Mouse (Mus musculus): ENCODE results near the gene Abcg1. TPM values are rescaled to one million over a fixed set of nuclear protein-coding genes. Genes with fewer than 3 reads are reported as not detected.
A peak's percentile ranks its signal among the peaks of the same experiment; 100 is the strongest.

Abcg1 gene
- polyA plus RNA-seq, 1 experiment from 2014 or later, result 23.8 TPM

DNA sequence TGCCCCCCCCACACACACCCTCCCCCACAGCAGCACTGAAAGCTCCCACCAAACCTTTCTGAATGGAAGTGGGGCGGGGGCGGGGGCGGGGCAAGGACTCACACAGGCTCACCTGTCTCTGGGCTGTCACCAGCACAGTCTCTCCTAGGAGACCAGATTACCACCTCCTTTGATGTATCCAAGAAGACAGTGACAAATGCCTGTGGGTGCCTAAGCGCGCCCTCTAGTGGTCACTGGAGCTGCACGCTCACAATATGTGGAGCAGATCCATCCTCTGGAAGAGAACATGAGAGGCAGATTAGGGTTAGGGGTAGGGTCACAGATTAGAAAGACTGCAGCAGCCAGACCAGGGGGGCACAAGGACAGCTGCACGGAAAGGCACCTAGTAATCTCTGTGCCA lies 62.0 kb downstream of the Abcg1 start:
- no peaks in the 10 kb centered on the region for H3K36me3 ChIP-seq (replicated peaks)
- no peaks in the 10 kb centered on the region for H3K4me1 ChIP-seq
- peak; percentile 75 for ATAC-seq (replicated peaks)
- WGBS, result 4% methylated on average over 7 of the region's 7 CpGs
- no peak overlapping the region for H3K4me3 ChIP-seq
- no peak overlapping the region for H3K9ac ChIP-seq
- H3K27me3 ChIP-seq (replicated peaks), result no peaks in the 10 kb centered on the region
- no peaks in the 10 kb centered on the region for H3K9me3 ChIP-seq
- H3K4me2 ChIP-seq, result no peak overlapping the region
- no peak overlapping the region for H3K27ac ChIP-seq

DNA sequence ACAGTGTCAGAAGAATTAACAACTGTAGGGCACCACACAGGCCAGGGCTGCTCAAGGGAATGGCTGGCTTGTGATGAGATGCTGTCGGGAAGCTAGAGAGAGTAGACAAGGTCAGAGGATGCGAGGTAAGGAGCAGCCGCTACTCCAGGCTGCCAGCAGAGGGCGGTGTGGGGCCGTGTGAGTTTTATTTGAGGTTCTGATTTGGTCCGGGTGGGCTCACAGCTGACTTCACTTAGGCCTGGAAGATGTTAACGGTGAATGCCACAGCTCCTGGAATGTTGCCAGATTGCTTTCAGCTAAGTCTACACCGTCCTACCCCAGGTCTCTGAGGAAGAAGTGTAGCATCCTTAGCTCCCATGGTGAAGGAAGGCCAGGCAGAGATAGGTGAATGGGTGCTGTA lies 64.5 kb downstream of the Abcg1 start:
- no peak overlapping the region for H3K9ac ChIP-seq
- H3K4me3 ChIP-seq, result no peak overlapping the region
- no peak overlapping the region for H3K27ac ChIP-seq
- no peaks in the 10 kb centered on the region for H3K36me3 ChIP-seq (replicated peaks)
- ATAC-seq (replicated peaks), result no peak
- no peak overlapping the region for H3K4me2 ChIP-seq
- 10% methylated on average over 8 of the region's 8 CpGs for WGBS
- H3K4me1 ChIP-seq, result no peaks in the 10 kb centered on the region
- no peaks in the 10 kb centered on the region for H3K9me3 ChIP-seq
- H3K27me3 ChIP-seq (replicated peaks), result no peaks in the 10 kb centered on the region

DNA sequence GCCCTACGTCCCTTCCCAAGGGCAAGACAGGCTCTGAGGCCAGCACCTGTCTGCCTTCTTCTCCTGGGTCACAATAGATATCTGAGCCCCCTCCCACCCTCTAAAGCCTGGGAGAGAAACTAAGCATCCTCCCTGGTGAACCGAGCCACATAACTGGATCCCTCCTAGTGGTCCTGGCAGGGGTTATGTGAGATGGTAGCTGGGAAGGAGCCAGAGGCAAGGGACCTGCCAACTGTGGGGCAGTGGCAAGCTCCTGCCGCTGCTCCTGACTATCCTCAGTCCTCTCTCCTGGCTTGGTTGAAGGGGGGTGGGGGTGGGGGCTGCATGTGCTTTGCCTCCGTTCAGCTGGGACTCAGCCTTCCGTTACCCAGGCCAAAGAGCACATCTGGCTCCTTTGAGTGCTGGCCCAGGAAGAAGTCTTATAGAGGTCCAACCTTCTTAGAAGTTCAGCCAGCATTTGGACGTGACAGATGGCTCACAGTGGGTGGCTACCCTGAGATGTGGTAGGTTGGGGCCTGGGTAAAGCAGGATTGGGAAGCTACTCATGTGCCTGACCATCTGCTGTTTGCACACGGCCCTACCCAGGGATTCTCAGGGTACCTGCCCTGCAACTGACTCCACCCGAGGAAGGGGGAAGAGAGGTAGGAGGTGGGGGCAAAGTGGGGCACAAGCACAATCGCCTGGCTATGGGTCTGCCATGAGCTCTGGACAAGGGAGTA lies 68.2 kb downstream of the Abcg1 start:
- Histone ChIP-seq H3K27me3 (replicated peaks) (no peaks in the 10 kb centered on the region), H3K4me2 (no peak overlapping the region), H3K4me1 (no peaks in the 10 kb centered on the region), H3K4me3 (no peak overlapping the region), H3K9ac (no peak overlapping the region), H3K27ac (no peak overlapping the region), H3K9me3 (no peaks in the 10 kb centered on the region), H3K36me3 (replicated peaks) (no peaks in the 10 kb centered on the region)
- no peak for ATAC-seq (replicated peaks)
- WGBS, result 46% methylated on average over 9 of the region's 9 CpGs

- no peak overlapping the region for H3K9ac ChIP-seq
- no peak overlapping the region for H3K4me2 ChIP-seq
- 86% methylated on average over 9 of the region's 9 CpGs for WGBS
- H3K36me3 ChIP-seq (replicated peaks), result no peaks in the 10 kb centered on the region
- H3K4me1 ChIP-seq, result no peaks in the 10 kb centered on the region
- H3K9me3 ChIP-seq, result no peaks in the 10 kb centered on the region
- ATAC-seq (replicated peaks), result no peak
- H3K4me3 ChIP-seq, result no peak overlapping the region
- H3K27me3 ChIP-seq (replicated peaks), result no peaks in the 10 kb centered on the region
- no peak overlapping the region for H3K27ac ChIP-seq
These were observed 71.3 kb downstream of the Abcg1 start for GRCm38 (mm10) chr17:31128708-31129318.

GRCm38 (mm10) chr17:31129452-31129851 lies 72.0 kb downstream of the Abcg1 start, which contains the start of gene Tff3:
Gene Tff3, minus strand, starts transcription at chr17:31129646.
- H3K27me3 ChIP-seq (replicated peaks), result no peaks in the 10 kb centered on the region
- H3K9me3 ChIP-seq, result no peaks in the 10 kb centered on the region
- ATAC-seq (replicated peaks), result no peak
- H3K4me3 ChIP-seq, result no peak within 1 kb of the TSS
- H3K4me2 ChIP-seq, result no peak within 1 kb of the TSS
- no peak within 1 kb of the TSS for H3K9ac ChIP-seq
- no peak within 1 kb of the TSS for H3K27ac ChIP-seq
- no peaks in the 10 kb centered on the region for H3K4me1 ChIP-seq
- H3K36me3 ChIP-seq (replicated peaks), result no peaks in the 10 kb centered on the region
- WGBS, result 19% methylated on average over 2 of the region's 2 CpGs

DNA sequence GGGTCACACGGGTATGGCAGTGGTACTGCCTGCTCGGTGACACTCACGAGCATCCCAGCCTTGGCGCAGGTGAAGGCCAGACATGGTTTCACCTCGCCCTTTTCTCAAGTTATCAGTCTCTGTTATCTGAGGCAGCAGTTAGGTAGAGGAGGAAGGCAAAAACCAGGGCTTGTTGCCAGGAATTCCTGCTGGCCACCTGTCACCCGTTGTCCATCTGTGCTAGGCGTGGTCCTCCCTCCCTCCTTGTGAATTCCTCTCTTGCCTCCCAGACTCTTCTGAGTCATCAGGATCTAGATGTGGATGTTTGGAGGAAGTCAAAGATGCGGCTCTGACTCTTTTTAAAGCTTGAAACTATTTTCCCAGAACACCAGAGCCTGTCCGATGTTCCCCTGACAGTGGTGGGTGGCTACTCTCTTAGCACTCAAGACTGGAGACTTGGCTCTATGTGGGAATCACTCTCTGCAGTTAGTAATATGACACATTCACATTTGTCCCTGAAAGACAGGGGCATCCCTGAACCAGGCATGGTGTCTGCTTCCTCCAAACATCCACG lies 73.9 kb downstream of the Abcg1 start:
- H3K4me2 ChIP-seq, result no peak overlapping the region
- H3K27ac ChIP-seq, result no peak overlapping the region
- ATAC-seq (replicated peaks), result no peak

DNA sequence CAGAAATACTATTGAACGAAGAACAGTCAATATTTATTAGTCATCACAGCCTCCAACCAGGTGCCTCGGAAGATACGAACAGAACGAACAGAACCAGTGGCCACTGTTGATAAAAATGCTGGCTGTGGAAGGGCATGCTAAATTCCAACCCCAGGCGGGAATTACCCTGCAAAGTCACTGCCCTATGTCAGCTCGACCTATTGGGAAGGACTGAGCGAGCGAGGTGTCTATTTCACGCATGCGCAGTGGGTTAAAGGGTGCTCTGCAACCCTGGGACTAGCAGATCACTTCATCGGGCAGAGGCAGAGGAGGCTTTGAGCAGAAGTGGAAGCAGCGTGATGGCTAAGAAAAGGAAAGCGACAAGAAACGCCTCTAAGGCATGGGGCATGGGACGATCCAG lies 76.3 kb downstream of the Abcg1 start:
- ATAC-seq (replicated peaks), result no peak
- WGBS, result 83% methylated on average over 15 of the region's 15 CpGs

More for the DNA sequence above, 73.9 kb downstream of the Abcg1 start:
- H3K9ac ChIP-seq, result no peak overlapping the region
- no peaks in the 10 kb centered on the region for H3K9me3 ChIP-seq
- no peaks in the 10 kb centered on the region for H3K4me1 ChIP-seq
- 89% methylated on average over 10 of the region's 10 CpGs for whole genome bisulfite sequencing
- H3K4me3 ChIP-seq, result no peak overlapping the region
- no peaks in the 10 kb centered on the region for H3K27me3 ChIP-seq (replicated peaks)
- no peaks in the 10 kb centered on the region for H3K36me3 ChIP-seq (replicated peaks)

DNA sequence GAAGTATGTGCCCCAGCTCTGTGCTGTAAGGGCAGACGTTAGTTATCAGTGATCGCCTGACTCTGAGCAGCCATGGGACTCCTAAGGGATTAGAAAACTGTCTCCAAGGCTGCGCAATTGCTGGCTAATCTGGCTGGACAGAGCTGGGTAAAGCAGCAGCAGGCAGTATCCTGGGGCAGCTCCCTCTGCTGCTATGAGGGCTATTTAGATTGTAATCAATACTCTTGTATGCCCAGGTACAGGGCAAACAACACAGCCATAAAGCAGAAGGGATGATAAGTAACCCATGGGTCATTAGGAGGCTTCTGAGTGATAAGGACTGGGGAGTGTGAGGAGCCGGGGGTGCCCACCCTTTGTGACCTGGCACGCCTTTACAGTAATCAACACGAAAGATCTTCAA lies 77.4 kb downstream of the Abcg1 start:
- Histone ChIP-seq H3K4me3 (no peak overlapping the region), H3K27me3 (replicated peaks) (no peaks in the 10 kb centered on the region), H3K9me3 (no peaks in the 10 kb centered on the region), H3K27ac (no peak overlapping the region), H3K36me3 (replicated peaks) (no peaks in the 10 kb centered on the region), H3K4me2 (no peak overlapping the region), H3K4me1 (no peaks in the 10 kb centered on the region), H3K9ac (no peak overlapping the region)
- ATAC-seq (replicated peaks), result no peak
- 80% methylated on average over 6 of the region's 6 CpGs for whole genome bisulfite sequencing

More for the DNA sequence above, 76.3 kb downstream of the Abcg1 start:
- no peaks in the 10 kb centered on the region for H3K4me1 ChIP-seq
- H3K9ac ChIP-seq, result no peak overlapping the region
- H3K27ac ChIP-seq, result no peak overlapping the region
- H3K9me3 ChIP-seq, result no peaks in the 10 kb centered on the region
- H3K27me3 ChIP-seq (replicated peaks), result no peaks in the 10 kb centered on the region
- H3K36me3 ChIP-seq (replicated peaks), result no peaks in the 10 kb centered on the region
- no peak overlapping the region for H3K4me3 ChIP-seq
- no peak overlapping the region for H3K4me2 ChIP-seq

- 63% methylated on average over 3 of the region's 3 CpGs for WGBS
- Histone ChIP-seq H3K9me3 (no peaks in the 10 kb centered on the region), H3K4me1 (no peaks in the 10 kb centered on the region), H3K27me3 (replicated peaks) (no peaks in the 10 kb centered on the region), H3K4me2 (no peak overlapping the region), H3K36me3 (replicated peaks) (no peaks in the 10 kb centered on the region), H3K27ac (no peak overlapping the region), H3K9ac (no peak overlapping the region), H3K4me3 (no peak overlapping the region)
- ATAC-seq (replicated peaks), result no peak
These were observed 78.8 kb downstream of the Abcg1 start for GRCm38 (mm10) chr17:31136291-31136690.

DNA sequence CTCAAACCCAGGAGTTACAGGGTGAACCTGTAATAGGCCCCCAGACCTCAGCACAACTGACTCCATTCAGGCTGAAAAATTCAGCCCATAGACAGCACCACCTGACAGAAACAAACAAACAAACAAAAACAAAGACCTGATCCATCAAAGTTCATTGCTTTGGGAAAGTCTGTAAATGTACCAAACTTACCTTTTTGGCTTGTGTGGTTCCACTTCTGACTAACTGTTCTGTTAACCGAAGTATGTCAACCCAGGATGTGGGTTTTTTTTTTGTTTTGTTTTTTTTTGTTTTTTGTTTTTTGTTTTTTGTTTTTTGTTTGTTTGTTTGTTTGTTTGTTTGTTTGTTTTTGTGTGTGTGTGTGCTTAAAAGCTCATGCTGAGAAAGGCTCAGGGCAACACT lies 79.3 kb downstream of the Abcg1 start:
- 98% methylated on average over 1 of the region's 1 CpGs for WGBS
- Histone ChIP-seq H3K4me1 (no peaks in the 10 kb centered on the region), H3K36me3 (replicated peaks) (no peaks in the 10 kb centered on the region), H3K9ac (no peak overlapping the region), H3K27me3 (replicated peaks) (no peaks in the 10 kb centered on the region), H3K27ac (no peak overlapping the region), H3K4me3 (no peak overlapping the region), H3K9me3 (no peaks in the 10 kb centered on the region), H3K4me2 (no peak overlapping the region)
- ATAC-seq (replicated peaks), result no peak

DNA sequence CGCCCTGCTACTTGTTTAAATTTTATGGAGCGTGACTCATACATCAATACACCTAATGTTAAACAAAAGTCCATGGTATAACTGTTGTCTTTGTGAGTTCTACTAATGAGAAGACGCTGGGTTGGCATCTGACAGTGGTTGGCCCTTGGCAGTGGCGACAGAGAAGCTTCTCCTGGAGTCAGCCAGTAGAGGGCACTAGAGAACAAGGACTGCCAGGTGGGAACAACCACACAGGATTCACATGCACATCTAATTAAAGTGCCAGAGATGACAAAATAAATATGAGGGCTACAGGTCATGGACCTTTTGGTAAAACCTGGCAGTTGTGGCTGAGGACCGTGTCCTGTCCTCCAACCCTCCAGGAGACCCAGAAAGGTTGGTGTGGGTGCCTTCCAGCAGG lies 80.9 kb downstream of the Abcg1 start:
- Histone ChIP-seq H3K27me3 (replicated peaks) (no peaks in the 10 kb centered on the region), H3K4me1 (no peaks in the 10 kb centered on the region), H3K4me2 (no peak overlapping the region), H3K9me3 (no peaks in the 10 kb centered on the region), H3K36me3 (replicated peaks) (no peaks in the 10 kb centered on the region), H3K4me3 (no peak overlapping the region), H3K27ac (no peak overlapping the region), H3K9ac (no peak overlapping the region)
- 17% methylated on average over 5 of the region's 5 CpGs for WGBS
- no peak for ATAC-seq (replicated peaks)

DNA sequence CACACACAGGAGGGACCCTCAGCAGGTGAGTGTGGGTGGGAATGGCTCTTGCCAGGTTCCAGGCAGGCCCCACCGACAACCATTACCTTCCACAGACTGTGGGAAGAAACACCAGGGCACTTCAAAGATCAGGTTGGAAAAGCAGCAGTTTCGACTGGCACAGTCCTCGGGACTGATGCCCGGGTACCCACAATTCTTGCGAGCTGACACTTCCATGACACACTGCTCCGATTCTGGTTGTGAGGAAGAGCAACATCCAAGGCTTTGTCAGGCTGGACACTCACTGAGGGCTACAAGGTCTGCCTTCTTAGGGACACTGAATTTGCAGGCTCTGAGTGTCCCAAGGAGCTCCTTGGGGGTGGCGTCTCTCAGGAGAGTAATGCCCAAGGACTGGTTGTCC lies 84.6 kb downstream of the Abcg1 start:
- Histone ChIP-seq H3K36me3 (replicated peaks) (no peaks in the 10 kb centered on the region), H3K27ac (no peak overlapping the region), H3K4me2 (no peak overlapping the region), H3K27me3 (replicated peaks) (no peaks in the 10 kb centered on the region), H3K4me3 (no peak overlapping the region), H3K9me3 (no peaks in the 10 kb centered on the region), H3K9ac (no peak overlapping the region), H3K4me1 (no peaks in the 10 kb centered on the region)
- WGBS, result 90% methylated on average over 7 of the region's 7 CpGs
- no peak for ATAC-seq (replicated peaks)

Data from midbrain, embryonic 15.5 days (tissue).